Mouse (Mus musculus) macrophage (primary cell): ENCODE measurements around the gene Ccdc93. TPM values are rescaled to one million over a fixed set of nuclear protein-coding genes. Genes with fewer than 3 reads are reported as not detected.
A peak's percentile ranks its signal among the peaks of the same experiment; 100 is the strongest.

Experiments used
- H3K27ac ChIP-seq: fragments of 350-480 bp; formaldehyde crosslinking; 2 replicates; pipeline ENCODE4 v1.9.0; 2021
- H3K36me3 ChIP-seq: fragments of 350-480 bp; formaldehyde crosslinking; 2 replicates; pipeline ENCODE4 v1.9.0; 2021; ENCODE audit errors: inconsistent target
- H3K4me3 ChIP-seq: fragments of 350-480 bp; formaldehyde crosslinking; 2 replicates; pipeline ENCODE4 v1.9.0; 2021; ENCODE audit errors: inconsistent target
- H3K79me2 ChIP-seq: fragments of 350-480 bp; formaldehyde crosslinking; 2 replicates; pipeline ENCODE4 v1.9.0; 2021; ENCODE audit errors: inconsistent target
- WGBS: methylation state at CpG from one replicate; pipeline ENCODE4 v1.1.7; 2026; ENCODE audit warnings: inconsistent platforms; ENCODE audit not compliant: missing documents; 5-methylcytosine and 5-hydroxymethylcytosine counted together
- polyA plus RNA-seq: library from polyadenylated mRNA; stranded (reverse); fragments of 250-400 nt; gene quantifications from 3 replicates; pipeline ENCODE4 v1.2.4, GENCODE M21; 2018; ENCODE audit warnings: inconsistent platforms

Ccdc93 gene
- polyA plus RNA-seq, 1 experiment from 2014 or later, result 22.4 TPM

DNA sequence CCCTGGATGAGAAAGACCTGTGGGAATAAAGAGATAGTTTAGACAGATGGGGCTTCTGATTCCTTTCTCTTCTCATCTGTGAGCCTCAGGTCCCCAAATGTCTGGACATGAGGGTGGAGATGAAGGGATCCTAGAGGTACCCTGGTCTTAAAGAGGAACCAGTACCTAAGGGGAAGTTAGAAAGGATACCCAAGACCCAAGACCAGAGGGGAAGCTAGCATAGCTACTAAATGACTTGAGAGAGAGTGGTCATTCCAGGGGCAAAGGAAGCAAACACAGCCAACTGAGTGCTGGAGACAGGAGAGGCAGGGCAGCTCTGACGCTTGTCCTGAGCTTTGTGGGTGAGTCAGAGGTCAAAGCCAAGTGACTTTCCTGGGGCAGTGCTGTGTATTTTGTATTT is 31.8 kb downstream of the Ccdc93 start:
- H3K36me3 ChIP-seq, result peaks cover 8% of the 10 kb centered on the region; the same call in 1 of the 2 replicates
- peak overlapping the region; percentile 92 for H3K27ac ChIP-seq
- 36% methylated on average over 1 of the region's 1 CpGs for WGBS

DNA sequence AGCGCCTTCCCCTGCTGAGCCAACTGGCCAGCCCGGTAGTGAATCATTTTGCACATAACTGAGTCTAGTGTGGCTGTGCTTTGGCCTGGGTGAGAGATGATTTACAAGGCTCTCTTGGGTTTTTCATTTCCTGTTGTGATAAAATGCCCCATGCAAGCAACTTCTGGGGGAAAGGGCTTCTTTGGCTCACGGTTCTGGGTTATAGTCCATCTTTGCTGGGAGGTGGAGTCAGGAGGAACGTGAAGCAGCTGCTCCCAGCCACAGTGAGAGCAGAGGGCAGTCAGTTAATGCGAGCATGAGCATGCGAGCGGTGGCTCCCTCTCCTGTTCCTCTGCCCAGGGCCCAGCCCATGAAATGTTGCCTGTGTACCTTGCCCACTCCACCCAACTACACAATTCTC is 33.0 kb downstream of the Ccdc93 start:
- 89% methylated on average over 7 of the region's 7 CpGs for WGBS
- peak overlapping the region; percentile 92 for H3K27ac ChIP-seq

More for the DNA sequence above, 31.8 kb downstream of the Ccdc93 start:
- H3K4me3 ChIP-seq, result no peak overlapping the region
- H3K79me2 ChIP-seq, result no peaks in the 10 kb centered on the region

DNA sequence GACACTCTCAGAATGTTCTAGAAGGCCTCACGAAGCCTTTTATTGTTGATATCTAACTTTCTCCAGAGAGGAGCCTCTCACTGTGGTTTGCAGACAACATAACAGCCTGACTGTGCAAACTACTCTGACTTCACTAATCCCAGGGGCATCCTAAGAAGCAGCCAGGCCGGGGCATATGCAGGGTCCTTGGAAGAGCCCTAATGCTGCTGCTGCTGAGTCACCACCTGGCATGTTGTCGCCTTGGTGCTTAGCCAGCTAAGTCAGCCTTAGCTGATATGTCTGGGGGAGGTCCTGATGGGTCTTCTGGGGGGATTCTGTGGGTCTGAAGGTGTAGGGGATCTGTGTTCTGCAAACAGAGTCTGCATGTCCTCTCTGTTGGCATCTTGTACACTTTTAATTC is 35.4 kb downstream of the Ccdc93 start:
- Histone ChIP-seq H3K36me3 (peaks cover 35% of the 10 kb centered on the region), H3K4me3 (no peak overlapping the region), H3K79me2 (no peaks in the 10 kb centered on the region), H3K27ac (no peak overlapping the region)
- WGBS, result 88% methylated on average over 3 of the region's 3 CpGs

More for the DNA sequence above, 33.0 kb downstream of the Ccdc93 start:
- Histone ChIP-seq H3K36me3 (peaks cover 13% of the 10 kb centered on the region), H3K4me3 (no peak overlapping the region), H3K79me2 (no peaks in the 10 kb centered on the region)

DNA sequence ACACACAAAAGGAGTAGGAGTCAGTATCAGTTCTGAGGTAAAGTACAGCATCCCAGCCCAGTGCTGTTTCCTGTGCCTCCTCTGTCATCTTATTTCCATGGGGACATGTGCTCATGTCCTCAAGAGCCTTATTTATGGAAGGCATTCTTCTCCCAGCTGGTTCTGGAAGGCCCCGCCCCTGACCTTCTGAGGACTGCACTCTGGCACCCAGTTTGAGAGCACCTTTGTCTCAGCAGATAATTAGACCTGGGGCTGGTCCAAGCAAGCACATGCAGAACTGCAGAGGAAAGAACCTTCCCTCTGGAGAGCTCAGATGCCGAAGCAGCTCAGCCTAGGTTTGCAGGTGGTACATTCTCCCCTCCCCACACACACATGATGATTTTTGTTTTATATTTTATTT is 37.4 kb downstream of the Ccdc93 start:
- no peaks in the 10 kb centered on the region for H3K79me2 ChIP-seq
- peaks cover 50% of the 10 kb centered on the region for H3K36me3 ChIP-seq
- 94% methylated on average over 2 of the region's 2 CpGs for whole genome bisulfite sequencing
- no peak overlapping the region for H3K4me3 ChIP-seq
- H3K27ac ChIP-seq, result no peak overlapping the region

DNA sequence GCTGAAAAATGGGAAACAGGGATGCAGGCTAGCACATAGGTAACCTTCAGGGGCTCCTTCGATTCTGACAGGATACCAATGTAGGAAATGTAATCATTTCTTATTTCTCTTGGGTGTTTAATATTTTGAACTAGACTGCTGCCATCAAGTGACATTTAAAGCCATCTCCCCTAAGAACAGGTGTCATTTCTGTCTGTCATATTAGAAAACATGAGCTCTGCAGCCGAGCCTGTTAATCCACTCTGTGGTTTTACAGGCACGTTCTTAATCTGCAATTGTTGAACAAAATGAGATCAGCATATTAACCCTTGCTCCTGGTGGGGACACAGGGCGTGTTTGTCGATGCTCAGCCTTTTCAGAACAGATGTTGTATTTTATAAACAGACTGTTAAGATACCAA is 40.7 kb downstream of the Ccdc93 start:
- H3K79me2 ChIP-seq, result no peaks in the 10 kb centered on the region
- no peak overlapping the region for H3K27ac ChIP-seq
- 92% methylated on average over 5 of the region's 5 CpGs for WGBS
- H3K36me3 ChIP-seq, result peaks cover 81% of the 10 kb centered on the region
- no peak overlapping the region for H3K4me3 ChIP-seq

DNA sequence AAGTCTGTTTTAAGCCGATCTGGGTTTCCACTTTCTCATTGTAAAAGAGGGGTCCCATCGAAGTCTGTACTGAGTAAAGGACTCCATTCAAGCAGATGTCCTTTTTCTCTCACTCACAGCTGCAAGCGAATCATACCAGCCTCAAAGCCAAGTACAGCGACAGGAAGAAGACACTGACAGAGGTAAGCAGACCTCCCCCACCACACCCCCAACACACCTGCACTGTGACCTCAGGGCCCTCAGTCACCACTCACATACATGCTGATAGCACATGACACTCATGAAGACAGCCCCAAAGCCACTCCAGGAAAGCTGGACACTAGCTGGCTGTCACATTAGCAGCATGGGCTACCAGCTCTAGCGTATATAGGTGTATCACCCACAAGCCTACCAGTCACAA is 46.9 kb downstream of the Ccdc93 start:
- Histone ChIP-seq H3K79me2 (no peaks in the 10 kb centered on the region), H3K36me3 (peaks cover 94% of the 10 kb centered on the region), H3K27ac (no peak overlapping the region), H3K4me3 (no peak overlapping the region)
- 89% methylated on average over 5 of the region's 5 CpGs for WGBS

DNA sequence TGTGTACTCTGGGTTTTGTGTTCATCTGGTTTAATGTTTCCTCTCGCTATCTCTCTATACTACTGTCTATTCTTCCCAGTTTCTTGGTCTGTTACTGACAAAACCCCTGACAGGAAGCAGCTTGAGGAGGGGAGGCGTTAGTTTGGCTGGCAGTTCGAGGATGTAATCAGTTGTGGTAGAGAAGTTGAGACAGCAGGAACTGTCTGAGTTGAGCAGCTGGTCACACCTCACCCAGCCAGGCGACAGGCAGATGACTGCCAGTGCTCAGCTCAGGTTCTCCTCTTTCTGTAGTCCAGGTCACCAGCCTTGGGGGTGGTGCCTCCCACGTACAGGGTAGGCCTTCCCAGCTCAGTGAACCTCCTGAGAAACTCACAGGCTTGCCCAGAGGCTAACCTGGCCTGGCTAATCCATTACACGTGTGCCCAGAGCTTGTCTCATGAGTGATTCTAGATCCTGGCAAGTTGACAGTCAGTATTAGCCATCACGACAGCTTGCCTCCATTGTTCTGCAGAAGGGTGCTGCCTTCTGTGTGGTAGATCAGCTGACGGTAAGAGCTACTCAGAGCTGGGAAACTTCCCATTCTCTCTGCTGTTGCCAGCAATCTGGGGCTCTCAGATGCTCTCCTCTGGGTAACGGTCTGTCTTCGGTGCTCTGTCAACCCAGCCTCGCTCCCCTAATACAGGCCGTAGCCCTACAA is 47.6 kb downstream of the Ccdc93 start:
- H3K4me3 ChIP-seq, result no peak overlapping the region
- 34% methylated on average over 11 of the region's 12 CpGs for WGBS
- H3K79me2 ChIP-seq, result no peaks in the 10 kb centered on the region
- H3K36me3 ChIP-seq, result peaks cover 100% of the 10 kb centered on the region
- peak overlapping the region; percentile 17; the same call in 1 of the 2 replicates for H3K27ac ChIP-seq

DNA sequence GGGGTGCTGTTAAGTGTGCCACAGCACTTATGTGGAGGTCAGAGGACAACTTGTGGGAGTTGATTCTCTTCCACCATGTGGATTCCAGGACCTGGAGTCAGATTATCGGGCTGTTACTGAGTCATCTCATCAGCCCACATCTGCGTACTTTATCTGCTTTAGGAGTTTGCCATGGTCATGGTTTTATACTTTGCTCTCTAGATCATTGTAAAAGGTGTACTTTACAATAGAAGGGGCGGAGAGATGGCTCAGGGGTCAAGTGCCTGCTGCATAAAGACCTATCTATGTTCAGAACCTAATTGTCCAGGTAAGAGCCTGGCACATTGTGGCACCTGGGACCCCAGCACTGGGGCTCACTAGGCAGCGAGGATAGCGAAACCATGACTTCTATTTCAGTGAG is 48.6 kb downstream of the Ccdc93 start:
- 100% methylated on average over 4 of the region's 5 CpGs for WGBS
- Histone ChIP-seq H3K27ac (no peak overlapping the region), H3K79me2 (no peaks in the 10 kb centered on the region), H3K36me3 (peaks cover 91% of the 10 kb centered on the region), H3K4me3 (no peak overlapping the region)

DNA sequence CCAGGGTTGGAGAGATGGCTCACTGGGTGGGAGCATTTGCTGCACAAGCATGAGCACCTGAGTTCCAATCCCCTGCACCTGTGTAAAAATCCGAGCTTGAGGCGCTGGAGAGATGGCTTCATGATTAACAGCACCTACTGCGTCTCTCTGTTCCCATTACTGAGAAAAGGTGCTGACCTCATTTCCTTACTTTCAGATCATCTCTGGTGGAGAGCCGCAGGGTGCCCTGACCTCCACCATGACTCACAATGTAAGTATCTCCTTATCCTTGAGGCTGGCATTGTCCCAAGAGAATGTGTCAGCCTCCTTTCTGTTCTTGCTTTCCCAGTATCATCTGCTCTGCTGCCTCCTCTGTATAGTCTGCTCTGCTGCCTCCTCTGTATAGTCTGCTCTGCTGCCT is 52.2 kb downstream of the Ccdc93 start:
- Histone ChIP-seq H3K27ac (no peak overlapping the region), H3K36me3 (peaks cover 81% of the 10 kb centered on the region), H3K79me2 (no peaks in the 10 kb centered on the region), H3K4me3 (no peak overlapping the region)
- 94% methylated on average over 4 of the region's 4 CpGs for WGBS

DNA sequence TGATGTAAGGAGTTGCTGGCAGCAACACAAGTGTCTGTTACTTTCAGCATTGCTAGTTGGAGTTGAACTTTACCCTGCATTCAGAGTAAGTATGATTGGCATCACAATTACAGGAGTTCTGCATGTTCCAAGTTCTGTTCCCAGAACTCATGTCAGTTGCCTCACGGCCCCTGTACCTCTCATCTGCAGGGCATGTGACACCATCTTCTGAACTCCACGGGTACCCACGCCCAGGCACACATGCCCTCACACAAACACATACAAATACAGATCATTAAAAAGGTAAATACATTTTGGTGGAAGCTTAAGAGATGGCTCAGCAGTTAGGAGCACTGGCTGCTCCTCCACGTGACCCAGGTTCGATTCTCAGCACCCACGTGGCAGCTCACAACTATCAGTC is 56.0 kb downstream of the Ccdc93 start:
- Histone ChIP-seq H3K79me2 (no peaks in the 10 kb centered on the region), H3K36me3 (peaks cover 80% of the 10 kb centered on the region)
- 95% methylated on average over 6 of the region's 6 CpGs for WGBS

DNA sequence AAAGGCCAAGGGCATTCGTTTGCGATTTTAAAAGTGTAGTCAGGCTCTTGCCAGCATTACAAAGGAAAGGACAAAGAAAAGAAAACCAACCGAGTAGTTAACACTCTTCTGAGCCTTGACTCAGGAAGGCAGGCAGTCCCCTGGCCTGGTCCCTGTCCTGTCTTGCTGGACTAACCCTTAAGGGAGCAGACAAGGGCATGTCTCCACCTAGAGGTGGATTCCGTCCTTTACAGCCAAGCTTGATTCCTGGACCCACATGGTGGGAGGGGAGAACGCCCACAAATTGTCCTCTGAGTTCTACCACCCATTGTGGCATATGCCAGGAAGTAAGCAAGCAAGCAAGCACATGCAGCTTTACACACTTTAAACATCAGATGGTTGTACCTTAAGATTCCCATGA is 59.4 kb downstream of the Ccdc93 start:
- Histone ChIP-seq H3K36me3 (peaks cover 97% of the 10 kb centered on the region), H3K27ac (no peak overlapping the region), H3K79me2 (no peaks in the 10 kb centered on the region), H3K4me3 (no peak overlapping the region)
- WGBS, result 59% methylated on average over 5 of the region's 5 CpGs

More for the DNA sequence above, 56.0 kb downstream of the Ccdc93 start:
- Histone ChIP-seq H3K27ac (no peak overlapping the region), H3K4me3 (no peak overlapping the region)

DNA sequence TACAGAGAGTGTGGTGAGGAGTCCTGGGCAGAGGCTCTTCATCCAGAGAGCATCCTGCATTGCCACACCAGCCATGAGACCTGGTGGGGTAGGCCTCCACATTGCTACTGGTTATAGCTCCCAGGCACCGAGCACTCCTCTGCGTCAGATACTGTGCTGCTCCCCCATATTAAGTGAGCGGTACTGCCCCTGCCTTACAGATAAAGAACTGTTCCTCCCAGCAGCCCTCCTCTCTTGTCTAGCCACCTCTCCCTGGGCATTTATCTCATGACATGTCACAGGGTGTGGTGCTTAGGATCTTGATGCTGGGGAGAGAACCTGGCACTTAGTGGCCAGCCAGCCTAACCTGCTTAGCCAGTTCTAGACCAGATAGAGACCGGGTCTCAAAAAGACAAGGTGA is 66.2 kb downstream of the Ccdc93 start:
- Histone ChIP-seq H3K79me2 (no peaks in the 10 kb centered on the region), H3K27ac (no peak overlapping the region), H3K4me3 (no peak overlapping the region), H3K36me3 (peaks cover 97% of the 10 kb centered on the region)
- WGBS, result 100% methylated on average over 4 of the region's 4 CpGs

DNA sequence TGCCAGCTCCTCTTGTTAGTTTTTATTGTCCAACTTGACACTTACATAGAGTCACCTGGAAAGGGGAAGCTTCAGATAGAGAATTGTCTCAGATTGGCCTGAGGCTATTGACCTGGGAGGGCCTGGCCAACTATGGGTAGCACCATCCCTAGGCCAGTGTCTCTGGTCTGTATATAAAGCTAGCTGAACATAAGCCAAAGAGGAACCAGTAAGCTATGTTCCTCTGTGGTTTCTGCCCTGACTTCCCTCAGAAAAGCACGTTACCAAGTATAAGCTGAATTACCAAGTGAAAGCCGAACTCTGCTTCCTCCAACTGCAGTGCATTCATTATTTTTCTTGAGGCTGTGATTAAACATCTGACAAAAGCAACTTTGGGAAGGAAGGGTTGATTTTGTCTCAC is 77.9 kb downstream of the Ccdc93 start:
- peaks cover 10% of the 10 kb centered on the region; the same call in 1 of the 2 replicates for H3K36me3 ChIP-seq
- WGBS, result 0% methylated on average over 2 of the region's 2 CpGs
- H3K27ac ChIP-seq, result peak overlapping the region; percentile 45
- H3K79me2 ChIP-seq, result no peaks in the 10 kb centered on the region
- H3K4me3 ChIP-seq, result no peak overlapping the region

DNA sequence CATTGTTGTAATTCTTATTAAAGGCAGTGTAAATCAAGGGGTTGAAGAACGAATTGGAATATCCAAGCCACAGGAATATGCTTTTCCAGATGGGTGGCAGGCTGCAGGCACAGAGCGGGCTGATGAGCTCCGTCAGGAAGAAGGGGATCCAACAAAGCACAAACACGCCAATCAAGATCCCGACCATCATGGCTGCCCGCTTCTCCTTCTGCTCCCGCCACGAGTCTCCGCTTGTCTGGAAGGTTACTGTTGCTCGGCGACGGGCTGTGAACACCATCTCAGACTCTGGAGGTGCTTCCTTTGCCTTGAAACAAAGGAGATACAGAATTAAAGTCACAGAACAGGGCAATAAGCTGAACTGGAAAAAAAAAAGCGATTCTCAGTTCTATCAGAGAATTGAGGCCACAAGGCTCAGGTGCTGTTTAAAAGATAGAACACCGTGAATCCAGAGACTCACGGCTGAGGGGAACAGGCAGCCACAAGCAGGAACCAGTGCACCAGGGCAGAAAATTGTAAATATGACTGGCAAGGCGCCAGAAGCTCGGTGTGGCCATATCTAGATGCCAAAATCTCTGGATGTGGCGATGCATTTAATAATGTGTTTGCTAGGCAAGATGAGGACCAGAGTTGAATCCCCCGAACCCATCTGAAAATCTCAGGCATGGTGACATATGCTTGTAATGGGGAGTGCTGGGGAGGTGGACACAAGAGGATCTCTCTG is 79.7 kb downstream of the Ccdc93 start:
- WGBS, result 94% methylated on average over 16 of the region's 19 CpGs
- Histone ChIP-seq H3K36me3 (no peaks in the 10 kb centered on the region; the same call in 1 of the 2 replicates), H3K27ac (no peak overlapping the region), H3K4me3 (no peak overlapping the region), H3K79me2 (no peaks in the 10 kb centered on the region)

DNA sequence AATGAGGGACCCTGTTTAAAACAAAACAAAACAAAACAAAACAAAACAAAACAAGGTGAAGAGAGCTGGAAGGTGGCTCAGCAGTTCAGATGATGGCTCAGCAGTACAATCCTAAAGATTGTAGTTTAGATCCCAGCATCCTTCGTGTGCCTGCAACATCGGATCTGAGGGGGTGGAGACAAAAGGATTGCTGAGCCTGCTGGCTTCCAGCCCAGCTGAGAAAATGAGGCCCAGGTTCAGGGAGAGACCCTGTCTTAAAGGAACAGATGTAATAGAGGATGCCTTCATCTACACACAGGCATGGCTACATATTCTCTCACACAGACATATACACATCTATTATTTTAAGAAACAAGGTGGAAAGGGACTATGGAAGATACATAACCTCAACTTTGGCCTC is 80.3 kb downstream of the Ccdc93 start:
- WGBS, result 75% methylated on average over 2 of the region's 2 CpGs
- no peaks in the 10 kb centered on the region; the same call in 1 of the 2 replicates for H3K36me3 ChIP-seq
- no peaks in the 10 kb centered on the region for H3K79me2 ChIP-seq
- no peak overlapping the region for H3K4me3 ChIP-seq
- H3K27ac ChIP-seq, result no peak overlapping the region
